Mouse (Mus musculus) forebrain, embryonic 11.5 days (tissue): ENCODE results near the gene Znrd1as. TPM values are rescaled to one million over a fixed set of nuclear protein-coding genes. Genes with fewer than 3 reads are reported as not detected.

Experiments
- ATAC-seq: fragments of 200-750 bp; cut with Nextera tagmentation; replicated peaks from 2 replicates; pipeline ENCODE4 v1.8.0; 2017; ENCODE audit warnings: moderate TSS enrichment; ENCODE audit not compliant: low FRiP score
- DNase-seq: peaks from one replicate; pipeline ENCODE4 v3.0.0-alpha.2; 2017; ENCODE audit warnings: low spot score
- H3K27ac ChIP-seq: fragments of 300-500 bp; sonication (generic); 2 replicates; pipeline ENCODE4 v1.5.1; 2014; ENCODE audit warnings: low read depth, low read length
- H3K27me3 ChIP-seq: fragments of 300-500 bp; sonication (generic); 2 replicates; pipeline ENCODE4 v1.6.1; 2014; ENCODE audit warnings: mild to moderate bottlenecking, low read length, mixed read lengths; ENCODE audit not compliant: control insufficient read depth, insufficient read depth
- H3K36me3 ChIP-seq: fragments of 300-500 bp; sonication (generic); 2 replicates; pipeline ENCODE4 v1.6.1; 2014; ENCODE audit warnings: mild to moderate bottlenecking, low read length, moderate library complexity, mixed read lengths; ENCODE audit not compliant: control insufficient read depth, insufficient read depth
- H3K4me1 ChIP-seq: fragments of 300-500 bp; sonication (generic); replicated peaks from 2 replicates; pipeline ENCODE4 v1.6.1; 2014; ENCODE audit warnings: low read length, mixed read lengths; ENCODE audit not compliant: control insufficient read depth, insufficient read depth
- H3K4me2 ChIP-seq: fragments of 300-500 bp; sonication (generic); 2 replicates; pipeline ENCODE4 v1.6.1; 2014; ENCODE audit warnings: low read depth, mild to moderate bottlenecking, low read length, moderate library complexity, mixed read lengths; ENCODE audit not compliant: severe bottlenecking
- H3K4me3 ChIP-seq: fragments of 300-500 bp; sonication (generic); 2 replicates; pipeline ENCODE4 v1.5.1; 2014; ENCODE audit warnings: low read depth, low read length
- H3K9ac ChIP-seq: fragments of 300-500 bp; sonication (generic); 2 replicates; pipeline ENCODE4 v1.6.1; 2014; ENCODE audit warnings: low read length
- H3K9me3 ChIP-seq: fragments of 300-500 bp; sonication (generic); 2 replicates; pipeline ENCODE4 v1.6.1; 2016; ENCODE audit warnings: low read length, mixed read lengths; ENCODE audit not compliant: control insufficient read depth
- WGBS: fragments of 180-500 bp; shearing (Covaris S2); extraction: QIAGEN DNeasy Blood & Tissue Kit; methylation state at CpG from one replicate; pipeline ENCODE4 v1.1.7; 2014; 5-methylcytosine and 5-hydroxymethylcytosine counted together
- polyA plus RNA-seq: library from polyadenylated mRNA; unstranded; fragments of >200 nt; fragmentation: Nextera tagmentation; extraction: Ambion mirVana; gene quantifications from 2 replicates; pipeline ENCODE4 v1.2.1, GENCODE M21; 2014

Gene Znrd1as
- polyA plus RNA-seq, 1 experiment from 2014 or later, result 10.2 TPM

DNA sequence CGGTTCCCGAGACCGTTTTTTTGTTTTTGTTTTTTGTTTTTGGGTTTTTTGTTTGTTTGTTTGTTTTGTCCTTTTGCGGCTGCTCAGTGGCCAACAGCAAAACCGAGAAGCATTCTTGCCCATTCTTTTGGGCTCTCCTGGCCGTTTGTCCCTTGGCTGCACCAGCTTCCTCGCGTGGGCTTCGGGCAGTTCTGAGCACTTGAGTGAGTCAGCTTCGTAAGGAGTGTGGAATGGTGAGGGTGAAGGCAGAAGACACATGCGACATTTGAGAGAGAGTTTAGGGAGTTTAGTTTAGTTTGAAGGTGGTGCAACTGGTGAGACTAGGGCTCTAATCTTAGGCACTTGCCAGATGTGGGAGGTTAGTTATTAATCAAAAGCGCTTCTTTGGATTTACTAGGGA, 492 bp downstream of the Znrd1as start:
- WGBS, result 9% methylated on average over 12 of the region's 12 CpGs
- Histone ChIP-seq H3K27me3 (no peaks in the 10 kb centered on the region), H3K4me1 (peaks cover 3% of the 10 kb centered on the region; the same call in 1 of the 2 replicates), H3K36me3 (no peaks in the 10 kb centered on the region), H3K9ac (peak overlapping the region; percentile 81), H3K27ac (no peak overlapping the region), H3K4me2 (peak overlapping the region; percentile 66), H3K4me3 (peak overlapping the region; percentile 73), H3K9me3 (no peaks in the 10 kb centered on the region)
- no peak for DNase-seq
- ATAC-seq, result no peak

DNA sequence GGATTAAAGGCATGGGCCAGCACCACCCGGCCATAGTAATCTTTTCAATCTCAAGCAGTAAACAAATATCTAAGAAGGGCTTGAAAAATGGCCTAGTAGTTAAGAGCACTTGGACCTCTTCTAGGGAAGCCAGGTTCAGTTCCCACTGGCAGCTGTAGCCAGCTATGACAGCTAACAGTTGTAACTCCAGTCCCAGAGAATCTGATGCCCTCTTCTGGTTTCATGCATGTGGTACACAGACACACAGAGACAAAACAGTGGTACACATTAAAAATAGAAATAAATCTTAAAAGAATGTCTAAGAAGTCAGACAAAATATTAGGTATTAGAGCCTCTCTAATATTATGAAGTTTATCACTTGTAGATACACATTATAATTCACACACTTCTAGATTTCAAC, 2.7 kb downstream of the Znrd1as start:
- no peak for DNase-seq
- no peak for ATAC-seq
- WGBS, result 76% methylated on average over 1 of the region's 1 CpGs

DNA sequence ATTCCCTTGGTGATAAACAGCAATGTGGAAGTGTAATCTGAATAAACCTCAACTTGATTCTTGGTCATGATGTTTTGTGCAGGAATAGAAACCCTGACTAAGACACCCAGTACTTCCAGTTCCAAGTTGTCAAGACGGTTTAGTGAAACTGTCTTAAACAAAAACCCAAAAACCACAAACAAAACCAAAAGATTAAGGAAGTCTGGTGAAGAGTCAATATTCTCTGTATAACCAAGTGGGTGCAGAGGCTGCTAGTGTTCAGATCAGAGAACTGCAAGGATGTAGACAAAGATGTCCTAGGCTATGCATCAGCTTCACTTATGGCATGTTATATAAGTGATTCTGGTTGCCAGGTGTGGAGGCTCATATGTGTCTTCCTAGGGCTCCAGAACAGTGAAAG, 8.5 kb downstream of the Znrd1as start:
- DNase-seq (no peak), ATAC-seq (no peak)
- H3K4me1 ChIP-seq, result no peaks in the 10 kb centered on the region
- no peak overlapping the region for H3K9ac ChIP-seq
- H3K36me3 ChIP-seq, result no peaks in the 10 kb centered on the region
- H3K4me3 ChIP-seq, result no peak overlapping the region
- H3K9me3 ChIP-seq, result no peaks in the 10 kb centered on the region
- no peaks in the 10 kb centered on the region for H3K27me3 ChIP-seq
- H3K27ac ChIP-seq, result no peak overlapping the region
- no peak overlapping the region for H3K4me2 ChIP-seq
- 84% methylated on average over 1 of the region's 1 CpGs for WGBS

More for the DNA sequence above, 2.7 kb downstream of the Znrd1as start:
- H3K9ac ChIP-seq, result no peak overlapping the region
- H3K4me2 ChIP-seq, result no peak overlapping the region
- peaks cover 3% of the 10 kb centered on the region; the same call in 1 of the 2 replicates for H3K4me1 ChIP-seq
- no peaks in the 10 kb centered on the region for H3K27me3 ChIP-seq
- H3K27ac ChIP-seq, result no peak overlapping the region
- H3K4me3 ChIP-seq, result no peak overlapping the region
- no peaks in the 10 kb centered on the region for H3K9me3 ChIP-seq
- no peaks in the 10 kb centered on the region for H3K36me3 ChIP-seq

DNA sequence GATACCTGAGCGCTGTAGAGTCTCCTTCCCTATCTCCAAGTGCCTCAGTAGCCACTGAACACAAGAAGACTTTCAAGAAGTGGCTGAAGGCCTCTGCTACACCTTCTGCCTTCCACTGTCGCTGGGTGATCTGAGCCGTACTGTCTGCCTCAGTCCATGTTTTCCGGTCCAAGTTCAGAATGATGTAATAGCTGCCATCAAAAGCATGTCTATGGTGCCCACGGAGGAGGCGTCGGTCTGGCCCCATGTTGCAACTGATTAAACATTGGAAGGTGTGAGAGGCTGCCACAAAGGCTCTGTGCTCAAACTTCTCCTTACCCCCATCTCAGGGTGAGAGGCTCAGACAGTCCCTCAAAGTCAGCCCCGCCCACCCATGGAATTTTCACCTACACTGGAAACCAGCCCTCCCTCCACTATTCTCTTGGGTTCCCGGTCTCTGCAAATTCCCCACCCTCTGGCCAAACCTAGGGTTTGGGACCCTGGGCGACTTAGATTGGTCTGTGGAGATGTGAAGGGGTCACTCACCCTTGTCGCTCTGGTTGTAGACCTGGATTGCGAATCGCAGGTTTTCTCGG, 12.0 kb downstream of the Znrd1as start:
- Histone ChIP-seq H3K27ac (no peak overlapping the region), H3K9me3 (no peaks in the 10 kb centered on the region), H3K4me3 (no peak overlapping the region), H3K36me3 (no peaks in the 10 kb centered on the region), H3K4me1 (no peaks in the 10 kb centered on the region), H3K4me2 (no peak overlapping the region), H3K27me3 (no peaks in the 10 kb centered on the region), H3K9ac (no peak overlapping the region)
- ATAC-seq (no peak), DNase-seq (no peak)
- 86% methylated on average over 14 of the region's 14 CpGs for WGBS

DNA sequence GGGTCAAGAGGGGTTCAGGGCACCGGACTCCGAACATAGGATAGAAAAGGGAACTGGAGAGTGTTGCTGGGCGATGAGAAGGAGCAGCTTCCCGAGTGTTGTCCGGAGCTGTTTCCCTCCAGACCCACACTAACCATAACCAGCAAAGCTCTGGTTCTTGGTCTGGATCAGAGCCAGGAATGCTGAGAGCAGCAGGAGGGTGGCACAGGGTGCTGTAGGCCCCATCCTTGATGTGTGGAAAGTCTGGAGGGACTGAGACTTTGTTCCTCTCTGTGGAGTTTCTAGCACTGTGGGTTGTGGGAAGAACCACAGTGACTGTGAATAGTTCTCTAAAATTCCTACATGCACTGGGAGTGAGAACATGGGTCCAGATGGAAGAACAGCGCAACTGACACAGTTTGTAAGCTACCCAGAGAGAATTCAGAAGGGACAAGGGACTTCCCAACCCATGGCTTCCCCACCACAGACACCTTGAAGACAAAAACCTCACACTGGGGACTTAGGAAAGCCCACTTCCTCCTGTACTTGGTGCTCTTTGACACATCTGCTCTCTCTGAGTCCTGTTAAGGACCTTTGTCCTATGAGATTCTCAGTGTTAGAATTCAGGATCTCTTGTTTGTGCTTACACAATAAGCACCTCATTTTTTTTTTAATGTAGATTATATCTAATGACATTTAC, 12.9 kb downstream of the Znrd1as start:
- no peaks in the 10 kb centered on the region for H3K27me3 ChIP-seq
- H3K27ac ChIP-seq, result no peak overlapping the region
- no peak overlapping the region for H3K4me2 ChIP-seq
- DNase-seq (no peak), ATAC-seq (no peak)
- no peaks in the 10 kb centered on the region for H3K4me1 ChIP-seq
- H3K36me3 ChIP-seq, result no peaks in the 10 kb centered on the region
- H3K4me3 ChIP-seq, result no peak overlapping the region
- 81% methylated on average over 6 of the region's 6 CpGs for WGBS
- H3K9me3 ChIP-seq, result no peaks in the 10 kb centered on the region
- no peak overlapping the region for H3K9ac ChIP-seq

DNA sequence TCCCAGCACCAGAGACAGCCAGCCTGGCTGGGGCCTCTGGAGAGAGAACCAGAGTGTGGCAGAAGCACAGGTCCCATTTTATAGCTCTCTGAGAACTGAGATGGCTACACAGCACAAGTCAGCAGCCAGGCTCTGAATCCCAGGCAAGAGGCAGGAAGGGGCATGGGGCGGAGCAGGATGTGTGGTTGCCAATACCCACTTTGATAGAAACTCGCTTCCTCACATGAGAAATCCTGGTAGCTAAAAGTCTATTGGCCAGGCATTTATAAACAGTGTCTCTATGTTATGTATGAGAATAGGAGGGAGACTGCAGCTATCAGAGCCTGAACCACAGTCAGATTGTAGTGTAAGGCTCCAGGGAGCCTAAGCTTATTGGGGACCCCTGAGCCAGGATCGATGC, 14.4 kb downstream of the Znrd1as start:
- DNase-seq, result no peak
- Histone ChIP-seq H3K27me3 (no peaks in the 10 kb centered on the region), H3K36me3 (no peaks in the 10 kb centered on the region), H3K9me3 (no peaks in the 10 kb centered on the region), H3K4me1 (no peaks in the 10 kb centered on the region), H3K4me3 (no peak overlapping the region), H3K27ac (no peak overlapping the region), H3K9ac (no peak overlapping the region), H3K4me2 (no peak overlapping the region)
- no peak for ATAC-seq
- 84% methylated on average over 3 of the region's 3 CpGs for WGBS

DNA sequence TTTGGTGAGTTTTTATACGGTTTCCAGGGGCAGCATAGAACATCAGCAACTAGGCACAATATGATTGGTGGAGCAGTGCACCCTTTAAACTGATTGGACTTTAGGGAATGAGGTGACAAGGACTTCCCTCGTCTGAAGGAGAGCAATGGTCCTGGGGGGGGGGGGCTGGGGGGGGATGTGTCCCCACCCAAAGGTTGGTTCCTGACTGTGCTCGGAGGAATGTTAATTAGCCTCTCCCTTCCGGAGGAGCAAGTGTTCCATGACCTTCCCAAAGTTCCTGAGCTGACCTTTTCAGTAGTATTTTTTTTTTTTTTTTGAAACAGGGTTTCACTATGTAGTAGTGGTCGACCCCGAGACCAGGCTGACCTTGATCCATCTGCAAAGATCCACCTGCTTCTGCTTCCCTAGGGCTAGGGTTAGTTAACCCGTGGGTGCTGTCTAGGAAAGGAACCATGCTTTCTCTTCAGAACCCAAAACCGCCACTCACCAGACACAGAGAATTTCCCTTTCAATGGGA, 14.9 kb downstream of the Znrd1as start:
- Histone ChIP-seq H3K4me3 (no peak overlapping the region), H3K9ac (no peak overlapping the region), H3K27me3 (no peaks in the 10 kb centered on the region), H3K36me3 (no peaks in the 10 kb centered on the region), H3K4me1 (no peaks in the 10 kb centered on the region), H3K27ac (no peak overlapping the region), H3K9me3 (no peaks in the 10 kb centered on the region), H3K4me2 (no peak overlapping the region)
- DNase-seq (no peak), ATAC-seq (no peak)
- 72% methylated on average over 8 of the region's 8 CpGs for WGBS

DNA sequence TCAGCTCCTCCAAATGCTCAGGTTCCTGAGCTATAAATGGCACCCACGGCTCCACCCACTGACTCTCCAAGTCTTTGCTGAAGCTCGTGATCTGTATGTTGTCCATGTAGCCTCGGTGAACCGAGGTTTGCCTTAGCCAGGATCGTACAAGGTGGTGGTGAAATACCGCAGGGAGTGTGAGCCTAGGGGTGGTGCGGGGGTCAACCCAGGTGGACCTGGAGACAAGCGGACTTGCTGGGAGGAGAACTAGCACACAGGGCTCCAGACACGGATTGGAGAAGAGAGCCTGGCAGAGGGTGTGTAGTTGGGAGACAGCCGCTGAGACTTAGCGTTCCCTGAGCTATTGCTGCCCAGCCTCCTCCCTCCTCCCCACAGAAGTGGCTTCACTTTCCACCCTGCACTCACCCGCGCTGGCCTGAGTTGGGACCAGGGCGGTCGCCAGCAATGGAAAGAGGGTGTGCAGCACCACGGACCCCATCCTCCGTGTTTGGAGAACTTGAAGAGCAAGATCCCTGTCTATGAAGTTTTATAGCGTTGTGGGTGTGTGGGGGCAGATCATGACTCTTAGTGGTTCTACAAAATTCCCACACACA, 22.9 kb downstream of the Znrd1as start, which contains the start of gene 2410137M14Rik:
Gene 2410137M14Rik, minus strand, starts transcription at position 17 of the 593 bp plus-strand sequence.
- Histone ChIP-seq H3K4me2 (no peak within 1 kb of the TSS), H3K4me3 (no peak within 1 kb of the TSS), H3K27me3 (no peaks in the 10 kb centered on the region)

More for the DNA sequence above, 22.9 kb downstream of the Znrd1as start, which contains the start of gene 2410137M14Rik:
- DNase-seq, result no peak
- Histone ChIP-seq H3K36me3 (no peaks in the 10 kb centered on the region), H3K27ac (no peak within 1 kb of the TSS), H3K9me3 (no peaks in the 10 kb centered on the region), H3K4me1 (no peaks in the 10 kb centered on the region), H3K9ac (no peak within 1 kb of the TSS)
- ATAC-seq, result no peak
- 13% methylated on average over 18 of the region's 18 CpGs for WGBS
